Mouse (Mus musculus): ENCODE measurements around the gene 1700001P01Rik. TPM values are rescaled to one million over a fixed set of nuclear protein-coding genes. Genes with fewer than 3 reads are reported as not detected.
"Not testable (repeated sequence)": the region's sequence is repeated elsewhere in the genome, so short reads cannot be mapped to it uniquely, and the experiment has no call there.

The 1700001P01Rik gene
- polyA plus RNA-seq, 1 experiment from 2014 or later, result 0.67 TPM

- Histone ChIP-seq H3K27ac (replicated peaks) (no peak overlapping the region), H3K36me3 (no peaks in the 10 kb centered on the region), H3K4me3 (no peak overlapping the region), H3K4me1 (replicated peaks) (peaks cover 34% of the 10 kb centered on the region), H3K4me2 (peak overlapping the region; percentile 20; the same call in 1 of the 2 replicates), H3K9me3 (no peaks in the 10 kb centered on the region), H3K27me3 (no peaks in the 10 kb centered on the region), H3K9ac (peak overlapping the region; percentile 19; the same call in 1 of the 2 replicates)
- 57% methylated on average over 7 of the region's 7 CpGs for WGBS
- ATAC-seq (ENCODE audit: low read depth), result no peak
These were observed 35.5 kb downstream of the 1700001P01Rik start for GRCm38 (mm10) chr11:97740190-97740589.

- H3K4me3 ChIP-seq, result no peak overlapping the region
- no peaks in the 10 kb centered on the region for H3K9me3 ChIP-seq
- 90% methylated on average over 3 of the region's 3 CpGs for WGBS
- H3K27me3 ChIP-seq, result no peaks in the 10 kb centered on the region
- H3K27ac ChIP-seq (replicated peaks), result no peak overlapping the region
- no peak overlapping the region for H3K9ac ChIP-seq
- H3K36me3 ChIP-seq, result no peaks in the 10 kb centered on the region
- H3K4me2 ChIP-seq, result no peak overlapping the region
- no peak for ATAC-seq (ENCODE audit: low read depth)
- peaks cover 36% of the 10 kb centered on the region for H3K4me1 ChIP-seq (replicated peaks)
These were observed 36.6 kb downstream of the 1700001P01Rik start for GRCm38 (mm10) chr11:97739155-97739554.

GRCm38 (mm10) chr11:97738703-97739102, 37.0 kb downstream of the 1700001P01Rik start:
- H3K36me3 ChIP-seq, result no peaks in the 10 kb centered on the region
- 65% methylated on average over 6 of the region's 6 CpGs for WGBS

GRCm38 (mm10) chr11:97737600-97737999, 38.1 kb downstream of the 1700001P01Rik start:
- peaks cover 4% of the 10 kb centered on the region; the same call in 1 of the 2 replicates for H3K36me3 ChIP-seq
- WGBS, result 74% methylated on average over 4 of the region's 4 CpGs
- ATAC-seq (ENCODE audit: low read depth), result no peak

More at GRCm38 (mm10) chr11:97738703-97739102, 37.0 kb downstream of the 1700001P01Rik start:
- Histone ChIP-seq H3K4me1 (replicated peaks) (peaks cover 38% of the 10 kb centered on the region), H3K9ac (no peak overlapping the region), H3K27ac (replicated peaks) (no peak overlapping the region), H3K9me3 (no peaks in the 10 kb centered on the region), H3K4me3 (no peak overlapping the region), H3K4me2 (no peak overlapping the region), H3K27me3 (no peaks in the 10 kb centered on the region)
- ATAC-seq (ENCODE audit: low read depth), result no peak

GRCm38 (mm10) chr11:97736645-97737044, 39.1 kb downstream of the 1700001P01Rik start:
- no peaks in the 10 kb centered on the region for H3K9me3 ChIP-seq
- ATAC-seq (ENCODE audit: low read depth), result no peak
- WGBS, result 97% methylated on average over 5 of the region's 5 CpGs
- peaks cover 13% of the 10 kb centered on the region for H3K36me3 ChIP-seq
- H3K27ac ChIP-seq (replicated peaks), result no peak overlapping the region
- no peak overlapping the region for H3K9ac ChIP-seq
- H3K27me3 ChIP-seq, result no peaks in the 10 kb centered on the region
- H3K4me2 ChIP-seq, result no peak overlapping the region
- no peak overlapping the region for H3K4me3 ChIP-seq
- peaks cover 26% of the 10 kb centered on the region for H3K4me1 ChIP-seq (replicated peaks)

More at GRCm38 (mm10) chr11:97737600-97737999, 38.1 kb downstream of the 1700001P01Rik start:
- Histone ChIP-seq H3K4me1 (replicated peaks) (peaks cover 33% of the 10 kb centered on the region), H3K27ac (replicated peaks) (no peak overlapping the region), H3K4me3 (no peak overlapping the region), H3K4me2 (no peak overlapping the region), H3K27me3 (no peaks in the 10 kb centered on the region), H3K9me3 (no peaks in the 10 kb centered on the region), H3K9ac (no peak overlapping the region)

- H3K4me1 ChIP-seq (replicated peaks), result peaks cover 13% of the 10 kb centered on the region
- 88% methylated on average over 5 of the region's 5 CpGs for WGBS
- H3K27ac ChIP-seq (replicated peaks); H3K9me3 ChIP-seq; ATAC-seq (ENCODE audit: low read depth); H3K4me3 ChIP-seq; H3K27me3 ChIP-seq; H3K9ac ChIP-seq; H3K4me2 ChIP-seq: not testable (repeated sequence)
- peaks cover 30% of the 10 kb centered on the region for H3K36me3 ChIP-seq
These were observed 40.9 kb downstream of the 1700001P01Rik start for GRCm38 (mm10) chr11:97734810-97735209.

GRCm38 (mm10) chr11:97733689-97734088, 42.0 kb downstream of the 1700001P01Rik start:
- Histone ChIP-seq H3K4me2 (no peak overlapping the region), H3K27ac (replicated peaks) (no peak overlapping the region; the same call in 1 of the 2 replicates), H3K36me3 (peaks cover 41% of the 10 kb centered on the region), H3K9me3 (no peaks in the 10 kb centered on the region), H3K4me3 (no peak overlapping the region), H3K4me1 (replicated peaks) (peaks cover 12% of the 10 kb centered on the region), H3K27me3 (no peaks in the 10 kb centered on the region), H3K9ac (no peak overlapping the region)
- no peak for ATAC-seq (ENCODE audit: low read depth)
- WGBS, result 47% methylated on average over 10 of the region's 10 CpGs

- 89% methylated on average over 7 of the region's 7 CpGs for WGBS
- Histone ChIP-seq H3K9ac (no peak overlapping the region), H3K4me2 (no peak overlapping the region), H3K27ac (replicated peaks) (no peak overlapping the region), H3K36me3 (peaks cover 90% of the 10 kb centered on the region), H3K27me3 (no peaks in the 10 kb centered on the region), H3K4me3 (no peak overlapping the region), H3K9me3 (no peaks in the 10 kb centered on the region), H3K4me1 (replicated peaks) (peaks cover 6% of the 10 kb centered on the region)
- ATAC-seq (ENCODE audit: low read depth), result no peak
These were observed 47.0 kb downstream of the 1700001P01Rik start for GRCm38 (mm10) chr11:97728730-97729129.

GRCm38 (mm10) chr11:97728311-97728710, 47.4 kb downstream of the 1700001P01Rik start:
- Histone ChIP-seq H3K4me2 (no peak overlapping the region), H3K4me1 (replicated peaks) (peaks cover 2% of the 10 kb centered on the region; the same call in 1 of the 2 replicates), H3K27ac (replicated peaks) (no peak overlapping the region), H3K9me3 (no peaks in the 10 kb centered on the region), H3K4me3 (no peak overlapping the region), H3K9ac (no peak overlapping the region), H3K36me3 (peaks cover 95% of the 10 kb centered on the region), H3K27me3 (no peaks in the 10 kb centered on the region)
- no peak for ATAC-seq (ENCODE audit: low read depth)
- 79% methylated on average over 7 of the region's 7 CpGs for WGBS

GRCm38 (mm10) chr11:97723709-97724108, 52.0 kb downstream of the 1700001P01Rik start:
- no peak for ATAC-seq (ENCODE audit: low read depth)
- Histone ChIP-seq H3K4me3 (no peak overlapping the region), H3K4me2 (no peak overlapping the region), H3K27ac (replicated peaks) (no peak overlapping the region), H3K27me3 (no peaks in the 10 kb centered on the region), H3K9me3 (no peaks in the 10 kb centered on the region), H3K9ac (no peak overlapping the region), H3K4me1 (replicated peaks) (no peaks in the 10 kb centered on the region), H3K36me3 (peaks cover 99% of the 10 kb centered on the region)
- WGBS, result 83% methylated on average over 7 of the region's 7 CpGs

Small RNA genes lying within 50 kb of the gene (microRNA-seq; reads per million reads assigned to microRNA genes)
- gene Mir8102, result not detected

Other genes with a start within 250 kb of the 1700001P01Rik start
- gene Srcin1, start 199.7 kb downstream of the 1700001P01Rik start, polyA plus RNA-seq (2015; fragmentation: Nextera tagmentation; extraction: Ambion mirVana), result 5.7 and 7.0 TPM in 2 replicates
- 3.6 and 4.1 TPM in 2 replicates for gene Epop, start 146.2 kb downstream of the 1700001P01Rik start, polyA plus RNA-seq (2015; fragmentation: Nextera tagmentation; extraction: Ambion mirVana)
- 3.2 and 3.4 TPM in 2 replicates for gene Mllt6, start 112.5 kb downstream of the 1700001P01Rik start, polyA plus RNA-seq (2015; fragmentation: Nextera tagmentation; extraction: Ambion mirVana)
- 32.9 and 40.5 TPM in 2 replicates for gene Cisd3, start 90.1 kb downstream of the 1700001P01Rik start, polyA plus RNA-seq (2015; fragmentation: Nextera tagmentation; extraction: Ambion mirVana)
- gene Pcgf2, start 75.4 kb downstream of the 1700001P01Rik start, polyA plus RNA-seq (2015; fragmentation: Nextera tagmentation; extraction: Ambion mirVana), result 20.4 and 22.6 TPM in 2 replicates
- gene Psmb3, start 72.5 kb downstream of the 1700001P01Rik start, polyA plus RNA-seq (2015; fragmentation: Nextera tagmentation; extraction: Ambion mirVana), result 444 and 473 TPM in 2 replicates
- gene Pip4k2b, start 31.2 kb downstream of the 1700001P01Rik start, polyA plus RNA-seq (2015; fragmentation: Nextera tagmentation; extraction: Ambion mirVana), result 3.7 and 4.4 TPM in 2 replicates
- 18.8 and 19.1 TPM in 2 replicates for gene Cwc25, start 9.4 kb downstream of the 1700001P01Rik start, polyA plus RNA-seq (2015; fragmentation: Nextera tagmentation; extraction: Ambion mirVana)
- gene Rpl23, start 6.5 kb upstream of the 1700001P01Rik start, polyA plus RNA-seq (2015; fragmentation: Nextera tagmentation; extraction: Ambion mirVana), result 351 and 415 TPM in 2 replicates
- gene Lasp1, start 23.1 kb upstream of the 1700001P01Rik start, polyA plus RNA-seq (2015; fragmentation: Nextera tagmentation; extraction: Ambion mirVana), result 114 and 123 TPM in 2 replicates
- 31.0 and 32.3 TPM in 2 replicates for gene B230217C12Rik, start 64.9 kb upstream of the 1700001P01Rik start, polyA plus RNA-seq (2015; fragmentation: Nextera tagmentation; extraction: Ambion mirVana)
- gene Fbxo47, start 108.2 kb upstream of the 1700001P01Rik start, polyA plus RNA-seq (2015; fragmentation: Nextera tagmentation; extraction: Ambion mirVana), result 0.52 and 0.53 TPM in 2 replicates
- gene Plxdc1, start 210.5 kb upstream of the 1700001P01Rik start, polyA plus RNA-seq (2015; fragmentation: Nextera tagmentation; extraction: Ambion mirVana), result 0.71 and 0.74 TPM in 2 replicates
- 5.9 and 8.4 TPM in 2 replicates for gene Arl5c, start 220.3 kb upstream of the 1700001P01Rik start, polyA plus RNA-seq (2015; fragmentation: Nextera tagmentation; extraction: Ambion mirVana)
- 50.0 and 52.1 TPM in 2 replicates for gene Cacnb1, start 247.1 kb upstream of the 1700001P01Rik start, polyA plus RNA-seq (2015; fragmentation: Nextera tagmentation; extraction: Ambion mirVana)